Mouse (Mus musculus) megakaryocyte, adult 5-6 weeks (primary cell): ENCODE results near the gene Mettl14. TPM values are rescaled to one million over a fixed set of nuclear protein-coding genes. Genes with fewer than 3 reads are reported as not detected.
"Not testable (repeated sequence)": the region's sequence is repeated elsewhere in the genome, so short reads cannot be mapped to it uniquely, and the experiment has no call there.

Experiments used
- ATAC-seq: 2 replicates; pipeline ENCODE4 v1.8.0; 2016; ENCODE audit warnings: mild to moderate bottlenecking, inconsistent platforms; ENCODE audit not compliant: poor library complexity, severe bottlenecking
- total RNA-seq, 2 experiments: library from RNA; stranded (forward) in 1 of 2; stranded (reverse) in 1 of 2; fragments of 153-499, 151-499 nt in 1 of 2; fragments of 221-1000, 200-1000 nt in 1 of 2; gene quantifications; 2 replicates each; pipeline versions ENCODE4 v1.2.3 to v1.2.4; 2015 to 2017

Gene Mettl14
- total RNA-seq, 2 experiments from 2014 or later: 13.0 to 14.7 TPM

GRCm38 (mm10) chr3:123369161-123369560, 16.7 kb downstream of the Mettl14 start:
- no peak for ATAC-seq

GRCm38 (mm10) chr3:123366820-123367219, 19.1 kb downstream of the Mettl14 start:
- not testable (repeated sequence) for ATAC-seq

GRCm38 (mm10) chr3:123356377-123356991, 29.4 kb downstream of the Mettl14 start:
- ATAC-seq: no peak

GRCm38 (mm10) chr3:123354388-123354787, 31.5 kb downstream of the Mettl14 start:
- no peak for ATAC-seq

- no peak for ATAC-seq
Measured at GRCm38 (mm10) chr3:123353661-123354060, 32.2 kb downstream of the Mettl14 start.

GRCm38 (mm10) chr3:123353183-123353582, 32.7 kb downstream of the Mettl14 start:
- ATAC-seq: peak; percentile 53; the same call in 1 of the 2 replicates

GRCm38 (mm10) chr3:123351519-123351918, 34.4 kb downstream of the Mettl14 start:
- ATAC-seq: no peak

GRCm38 (mm10) chr3:123350602-123351001, 35.3 kb downstream of the Mettl14 start:
- ATAC-seq: peak; percentile 51

GRCm38 (mm10) chr3:123348080-123348802, 37.7 kb downstream of the Mettl14 start:
- no peak for ATAC-seq

- no peak for ATAC-seq
Measured at GRCm38 (mm10) chr3:123343690-123344089, 42.2 kb downstream of the Mettl14 start.

GRCm38 (mm10) chr3:123341049-123341448, 44.9 kb downstream of the Mettl14 start:
- no peak for ATAC-seq

- no peak for ATAC-seq
Measured at GRCm38 (mm10) chr3:123338666-123339195, 47.2 kb downstream of the Mettl14 start.

GRCm38 (mm10) chr3:123337853-123338252, 48.1 kb downstream of the Mettl14 start:
- no peak for ATAC-seq

- ATAC-seq: peak; percentile 64
Measured at GRCm38 (mm10) chr3:123336951-123337350, 49.0 kb downstream of the Mettl14 start.

GRCm38 (mm10) chr3:123336455-123336854, 49.5 kb downstream of the Mettl14 start:
- no peak for ATAC-seq

- no peak for ATAC-seq
Measured at GRCm38 (mm10) chr3:123335480-123335879, 50.4 kb downstream of the Mettl14 start.

GRCm38 (mm10) chr3:123334947-123335346, 51.0 kb downstream of the Mettl14 start:
- ATAC-seq: peak; percentile 53

GRCm38 (mm10) chr3:123333055-123333424, 52.9 kb downstream of the Mettl14 start:
- ATAC-seq: peak; percentile 38; the same call in 1 of the 2 replicates

- no peak for ATAC-seq
Measured at GRCm38 (mm10) chr3:123332330-123333054, 53.4 kb downstream of the Mettl14 start.

- no peak for ATAC-seq
Measured at GRCm38 (mm10) chr3:123330221-123330620, 55.7 kb downstream of the Mettl14 start.

GRCm38 (mm10) chr3:123329251-123329650, 56.7 kb downstream of the Mettl14 start:
- no peak for ATAC-seq
